Mouse (Mus musculus) myocyte (in vitro differentiated cells): ENCODE data around the gene Csf2rb. TPM values are rescaled to one million over a fixed set of nuclear protein-coding genes. Genes with fewer than 3 reads are reported as not detected.

Source experiments
- H3K27me3 ChIP-seq: one replicate; pipeline ENCODE4 v1.6.1; 2011; ENCODE audit not compliant: control insufficient read depth, insufficient read depth, insufficient read length
- H3K36me3 ChIP-seq: one replicate; pipeline ENCODE4 v1.6.1; 2011; ENCODE audit not compliant: control insufficient read depth, insufficient read depth
- H3K4me2 ChIP-seq: one replicate; pipeline ENCODE4 v1.6.1; 2011; ENCODE audit warnings: low read depth, control low read depth
- H3K4me3 ChIP-seq: one replicate; pipeline ENCODE4 v1.5.1; 2011; ENCODE audit warnings: mild to moderate bottlenecking, control low read depth, moderate library complexity
- H3K79me2 ChIP-seq: one replicate; pipeline ENCODE4 v1.6.1; 2011; ENCODE audit not compliant: control insufficient read depth, insufficient read depth
- H3ac ChIP-seq: one replicate; pipeline ENCODE4 v1.6.1; 2011; ENCODE audit not compliant: control insufficient read depth, insufficient read length
- CEBPB ChIP-seq: IDR thresholded peaks from 2 replicates; pipeline ENCODE4 v1.6.1; 2011; ENCODE audit warnings: mild to moderate bottlenecking, moderate library complexity; ENCODE audit not compliant: poor library complexity, insufficient read depth, severe bottlenecking
- E2F4 ChIP-seq: IDR thresholded peaks from one replicate; pipeline ENCODE4 v1.6.1; 2011; ENCODE audit warnings: mild to moderate bottlenecking, control low read depth, moderate library complexity; ENCODE audit not compliant: insufficient read depth
- MAX ChIP-seq: IDR thresholded peaks from one replicate; pipeline ENCODE4 v1.6.1; 2011; ENCODE audit warnings: low read depth, mild to moderate bottlenecking, control low read depth
- MYOD1 ChIP-seq, 3 experiments: IDR thresholded peaks; one replicate each; pipeline ENCODE4 v1.6.1; 2011; ENCODE audit warnings: control low read depth in 2 of 3, low read depth in 2 of 3, mild to moderate bottlenecking in 2 of 3, moderate library complexity in 1 of 3; ENCODE audit not compliant: insufficient read length in 2 of 3, control insufficient read depth in 1 of 3
- MYOG ChIP-seq, 3 experiments: IDR thresholded peaks; one replicate each; pipeline ENCODE4 v1.6.1; 2011; ENCODE audit warnings: control low read depth in 2 of 3, low read depth in 2 of 3, mild to moderate bottlenecking in 2 of 3; ENCODE audit not compliant: insufficient read length in 2 of 3, control insufficient read depth in 1 of 3, insufficient read depth in 1 of 3
- POLR2A ChIP-seq: IDR thresholded peaks from one replicate; pipeline ENCODE4 v1.6.1; 2011; ENCODE audit warnings: low read depth, mild to moderate bottlenecking, control low read depth, moderate library complexity; ENCODE audit not compliant: insufficient read length
- POLR2AphosphoS2 ChIP-seq: IDR thresholded peaks from one replicate; pipeline ENCODE4 v1.6.1; 2011; ENCODE audit warnings: low read depth, control low read depth; ENCODE audit not compliant: insufficient read length
- REST ChIP-seq: IDR thresholded peaks from one replicate; pipeline ENCODE4 v1.6.1; 2011; ENCODE audit warnings: mild to moderate bottlenecking, control low read depth, moderate library complexity; ENCODE audit not compliant: insufficient read depth, insufficient read length
- SRF ChIP-seq: IDR thresholded peaks from one replicate; pipeline ENCODE4 v1.6.1; 2011; ENCODE audit warnings: low read depth; ENCODE audit not compliant: control insufficient read depth, insufficient read length
- TCF12 ChIP-seq: IDR thresholded peaks from one replicate; pipeline ENCODE4 v1.6.1; 2011; ENCODE audit warnings: mild to moderate bottlenecking, control low read depth; ENCODE audit not compliant: poor library complexity, insufficient read depth, severe bottlenecking
- TCF3 ChIP-seq: IDR thresholded peaks from one replicate; pipeline ENCODE4 v1.6.1; 2011; ENCODE audit warnings: low read depth, control low read depth; ENCODE audit not compliant: insufficient read length
- USF1 ChIP-seq: IDR thresholded peaks from one replicate; pipeline ENCODE4 v1.6.1; 2011; ENCODE audit warnings: low read depth, mild to moderate bottlenecking, control low read depth, moderate library complexity
- polyA plus RNA-seq: library from polyadenylated mRNA; unstranded; fragments of >200 nt; fragmentation: generic; extraction: Trizol; gene quantifications from one replicate; pipeline ENCODE4 v1.2.1, GENCODE M21; 2012; ENCODE audit warnings: missing spikeins

Csf2rb gene
- polyA plus RNA-seq, 1 experiment: 0.08 TPM

- Histone ChIP-seq H3ac (no peak overlapping the region), H3K79me2 (no peaks in the 10 kb centered on the region), H3K36me3 (no peaks in the 10 kb centered on the region), H3K4me3 (no peak overlapping the region), H3K4me2 (no peak overlapping the region), H3K27me3 (peaks cover 53% of the 10 kb centered on the region)
- TF ChIP-seq SRF (no peak), TCF3 (no peak), USF1 (no peak), E2F4 (no peak), MYOG (IDR thresholded peaks at IDR 0.05; ENCODE audit: control insufficient read depth in 1 of 3, insufficient read depth in 1 of 3, insufficient read length in 2 of 3, low read depth in 2 of 3) (no peak), POLR2A (no peak), MYOD1 (IDR thresholded peaks at IDR 0.05; ENCODE audit: control insufficient read depth in 1 of 3, insufficient read length in 2 of 3, low read depth in 2 of 3) (no peak), TCF12 (no peak), MAX (no peak), REST (no peak), POLR2AphosphoS2 (no peak), CEBPB (no peak)
Observed at GRCm38 (mm10) chr15:78354958-78355357, 29.4 kb downstream of the Csf2rb start.

DNA sequence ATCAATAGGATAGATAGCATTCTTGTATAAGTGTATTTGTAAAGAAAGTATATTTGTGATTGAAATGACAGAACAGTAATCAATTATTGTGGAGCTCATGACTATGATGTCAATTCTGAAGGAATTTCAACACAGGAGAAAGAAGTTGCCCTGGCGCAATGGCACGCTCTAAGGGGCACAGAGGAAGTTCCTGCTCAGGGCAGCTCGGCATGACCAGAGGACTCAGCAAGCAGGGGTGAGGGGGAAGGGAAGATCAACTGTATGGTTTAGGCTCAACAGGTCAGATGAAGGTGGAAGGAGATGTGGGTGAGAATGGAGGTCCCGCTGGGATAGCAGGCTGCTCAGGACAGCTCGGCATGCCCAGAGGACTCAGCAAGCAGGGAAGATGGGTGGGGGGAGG lies 30.0 kb downstream of the Csf2rb start:
- H3K36me3 ChIP-seq: no peaks in the 10 kb centered on the region
- H3K27me3 ChIP-seq: peaks cover 52% of the 10 kb centered on the region
- no peak overlapping the region for H3K4me2 ChIP-seq
- H3K4me3 ChIP-seq: no peak overlapping the region
- no peaks in the 10 kb centered on the region for H3K79me2 ChIP-seq
- H3ac ChIP-seq: no peak overlapping the region
- no peak for TF ChIP-seq POLR2AphosphoS2

GRCm38 (mm10) chr15:78365916-78366315 lies 40.4 kb downstream of the Csf2rb start:
- Histone ChIP-seq H3K4me3 (no peak overlapping the region), H3K27me3 (peaks cover 27% of the 10 kb centered on the region), H3K79me2 (no peaks in the 10 kb centered on the region), H3K36me3 (no peaks in the 10 kb centered on the region), H3ac (no peak overlapping the region), H3K4me2 (no peak overlapping the region)
- TF ChIP-seq E2F4 (no peak), POLR2AphosphoS2 (no peak), USF1 (no peak), TCF12 (no peak), MYOG (IDR thresholded peaks at IDR 0.05; ENCODE audit: control insufficient read depth in 1 of 3, insufficient read depth in 1 of 3, insufficient read length in 2 of 3, low read depth in 2 of 3) (no peak), POLR2A (no peak), SRF (no peak), REST (no peak), TCF3 (no peak), MAX (no peak)

- H3K4me3 ChIP-seq: no peak overlapping the region
- H3K4me2 ChIP-seq: no peak overlapping the region
- H3ac ChIP-seq: no peak overlapping the region
- H3K27me3 ChIP-seq: peaks cover 27% of the 10 kb centered on the region
- TF ChIP-seq USF1: peak; percentile 24
- no peak for TF ChIP-seq SRF
- TF ChIP-seq E2F4: no peak
- no peaks in the 10 kb centered on the region for H3K79me2 ChIP-seq
- no peaks in the 10 kb centered on the region for H3K36me3 ChIP-seq
Observed at GRCm38 (mm10) chr15:78366875-78367274, 41.3 kb downstream of the Csf2rb start.

DNA sequence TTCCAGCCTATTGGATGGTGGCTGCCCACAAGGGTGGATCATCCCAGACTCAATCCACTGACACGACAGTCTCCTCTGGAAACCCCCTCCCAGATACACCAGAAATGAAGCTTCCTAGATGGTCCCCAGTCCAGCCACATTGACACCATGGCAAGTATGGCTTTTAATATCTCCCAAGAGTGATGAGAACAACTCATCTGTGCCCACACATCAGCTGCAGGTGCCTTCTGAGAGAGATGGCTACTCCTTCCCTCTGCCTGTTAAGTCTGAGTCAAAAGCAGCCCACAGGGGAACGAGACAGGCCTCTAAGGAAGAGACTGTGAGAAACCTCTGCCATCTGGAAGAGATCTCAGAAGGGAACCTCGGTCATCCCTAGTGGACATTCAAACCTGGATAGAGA lies 42.3 kb downstream of the Csf2rb start:
- Histone ChIP-seq H3K36me3 (no peaks in the 10 kb centered on the region), H3K4me2 (no peak overlapping the region), H3K79me2 (no peaks in the 10 kb centered on the region), H3ac (no peak overlapping the region), H3K4me3 (no peak overlapping the region), H3K27me3 (peaks cover 27% of the 10 kb centered on the region)
- TF ChIP-seq POLR2AphosphoS2 (no peak), POLR2A (no peak), SRF (no peak), USF1 (no peak), CEBPB (no peak), MYOD1 (IDR thresholded peaks at IDR 0.05; ENCODE audit: control insufficient read depth in 1 of 3, insufficient read length in 2 of 3, low read depth in 2 of 3) (no peak)

DNA sequence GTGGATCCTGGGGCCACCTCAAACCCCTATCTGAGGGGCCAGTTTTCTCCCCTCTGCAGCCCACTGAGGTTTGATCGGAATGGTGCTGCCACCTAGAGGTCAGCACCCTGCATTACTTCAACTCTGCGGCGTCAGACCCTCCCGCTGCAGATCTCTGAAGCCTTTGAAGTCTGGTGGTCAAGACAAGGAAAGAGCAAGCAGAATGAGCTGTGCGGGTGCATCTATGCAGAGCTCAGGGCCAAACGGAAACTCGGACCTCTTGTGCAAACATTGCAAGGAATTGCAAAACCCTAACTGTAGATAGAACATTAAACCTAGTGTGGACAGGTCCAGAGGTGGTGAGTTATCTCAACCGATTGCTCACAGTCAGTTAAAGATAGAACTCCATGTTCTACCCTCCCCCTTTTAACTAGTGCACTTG lies 43.4 kb downstream of the Csf2rb start:
- no peak overlapping the region for H3K4me3 ChIP-seq
- no peaks in the 10 kb centered on the region for H3K79me2 ChIP-seq
- no peak overlapping the region for H3K4me2 ChIP-seq
- no peaks in the 10 kb centered on the region for H3K36me3 ChIP-seq
- no peak overlapping the region for H3ac ChIP-seq
- no peak for TF ChIP-seq SRF
- TF ChIP-seq MYOD1 (IDR thresholded peaks at IDR 0.05; ENCODE audit: control insufficient read depth in 1 of 3, insufficient read length in 2 of 3, low read depth in 2 of 3): no peak
- TF ChIP-seq POLR2AphosphoS2: no peak
- TF ChIP-seq REST: no peak
- TF ChIP-seq MYOG (IDR thresholded peaks at IDR 0.05; ENCODE audit: control insufficient read depth in 1 of 3, insufficient read depth in 1 of 3, insufficient read length in 2 of 3, low read depth in 2 of 3): no peak
- no peak for TF ChIP-seq TCF3
- peaks cover 26% of the 10 kb centered on the region for H3K27me3 ChIP-seq
